Mouse (Mus musculus) megakaryocyte, embryonic 14.5 days (primary cell): ENCODE measurements around the gene 4933415A04Rik.

Experiments
- FLI1 ChIP-seq: IDR thresholded peaks from 2 replicates; pipeline ENCODE4 v1.6.1; 2012; ENCODE audit warnings: low read length, inconsistent platforms, mixed read lengths
- GATA1 ChIP-seq: IDR thresholded peaks from 3 replicates; pipeline ENCODE4 v1.6.1; 2012; ENCODE audit warnings: mixed read lengths, low read length, inconsistent platforms, borderline replicate concordance

DNA sequence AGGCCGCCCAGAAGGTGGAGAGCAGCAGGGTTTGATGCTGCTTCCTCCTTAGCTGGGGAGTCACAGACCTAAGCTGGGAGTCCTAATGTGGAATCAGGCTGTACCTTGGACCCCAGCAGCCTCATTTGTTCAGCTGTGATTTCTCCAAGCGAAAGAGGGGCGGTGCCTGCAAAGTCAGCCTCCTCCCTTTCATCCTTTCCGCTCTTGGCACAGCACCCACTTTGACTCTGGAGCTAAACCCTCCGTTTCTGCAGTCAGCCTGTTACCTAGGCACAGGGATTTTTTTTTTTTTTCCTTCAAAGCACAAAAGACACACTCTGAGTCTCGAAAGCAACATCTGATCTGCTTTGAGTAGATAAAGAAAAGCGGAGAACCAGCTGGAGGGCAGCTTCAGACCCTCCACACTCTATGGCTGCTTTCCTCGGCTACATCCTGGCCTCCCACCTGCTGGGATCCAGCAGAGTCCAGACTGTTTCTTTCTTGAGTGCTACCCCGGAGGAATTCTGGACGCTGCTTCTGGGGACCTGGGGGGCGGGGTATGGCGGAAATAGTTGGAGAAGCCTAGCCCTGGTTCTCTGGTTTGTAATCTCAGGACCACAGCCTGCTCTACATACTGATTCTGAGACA, 39.6 kb downstream of the 4933415A04Rik start:
- TF ChIP-seq GATA1 (no peak), FLI1 (no peak)
